Mouse (Mus musculus) spleen, adult 2 months (tissue): ENCODE measurements at regions not wholly inside any gene's neighbourhood (a gene's known extent, or its start where the extent isn't known, plus 50 kb on each side); places are given as distances from the start of the nearest gene placed in this dataset.

Experiments
- CTCF ChIP-seq: fragments of 200-500 bp; IDR thresholded peaks from 2 replicates; pipeline ENCODE4 v1.5.1; 2011; ENCODE audit warnings: mild to moderate bottlenecking, inconsistent platforms; ENCODE audit not compliant: insufficient read depth, insufficient read length, insufficient replicate concordance; ENCODE audit errors: extremely low read depth
- POLR2A ChIP-seq: fragments of 200-500 bp; IDR thresholded peaks from 2 replicates; pipeline ENCODE4 v1.6.1; 2011; ENCODE audit warnings: low read depth, low read length, inconsistent platforms

DNA sequence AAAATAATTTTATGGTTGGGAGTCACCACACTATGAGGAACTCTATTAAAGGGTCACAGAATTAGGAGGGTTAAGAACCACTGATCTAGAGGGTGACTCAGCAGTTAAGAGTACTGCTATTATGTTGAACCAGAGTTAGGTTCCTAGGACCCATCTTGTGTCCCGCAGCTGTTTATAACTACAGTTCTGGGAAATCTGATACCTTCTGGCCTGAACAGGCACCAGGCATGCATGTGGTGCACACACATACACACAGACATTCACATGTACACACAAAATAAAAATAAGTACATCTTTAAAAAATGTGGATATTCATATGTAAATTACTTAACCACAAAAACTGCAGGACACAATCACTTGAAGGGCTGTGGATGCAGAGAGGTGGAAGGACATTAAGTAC is 272.1 kb downstream of the Tbx15 start:
- TF ChIP-seq POLR2A = no peak
- TF ChIP-seq CTCF = no peak
